18 mouse cellular contexts compared by ENCODE assay signal in genomic region chr17:65929319-65929978, GRCm38 (mm10). TPM values are rescaled to one million over a fixed set of nuclear protein-coding genes. Genes with fewer than 3 reads are reported as not detected.
A peak's percentile ranks its signal among the peaks of the same experiment; 100 is the strongest.
DNase-seq lines count a peak whose midpoint lies in the region; ATAC-seq and TF ChIP-seq lines count a peak whose summit lies in the region.
"Had no signal": no experiment of that assay in that cellular context is flagged by ENCODE, and none has a peak within 500 bp of the region (broad histone marks: within the 10 kb centered on the region; RNA-seq: fewer than 3 reads in every experiment).

No protein-coding gene starts in this region.

- H3K27ac ChIP-seq in limb, embryonic 15.5 days = peak overlapping the region; percentile 18; the same call in 1 of the 2 replicates
- H3K27ac ChIP-seq in limb, embryonic 10.5 days = no peak overlapping the region
- H3K27ac ChIP-seq in lung, embryonic 16.5 days (ENCODE audit: low read length) = no peak overlapping the region
- H3K27ac ChIP-seq in stomach, postnatal 0 days (replicated peaks) = peak overlapping the region; percentile 74
- H3K27ac ChIP-seq: gastrocnemius, adult 2 months; hindbrain, embryonic 14.5 days; neural tube, embryonic 15.5 days had no signal

- 80% methylated on average over 22 of the region's 22 CpGs for WGBS in limb, embryonic 15.5 days
- 89% methylated on average over 22 of the region's 22 CpGs for WGBS in limb, embryonic 10.5 days
- 71% methylated on average over 22 of the region's 22 CpGs for WGBS in lung, embryonic 16.5 days
- 58% methylated on average over 22 of the region's 22 CpGs for WGBS in stomach, postnatal 0 days

- TF ChIP-seq CTCF in stomach, postnatal 0 days (IDR thresholded peaks at IDR 0.05; ENCODE audit: low read depth) = 0 out of 2 replicates have a peak, but pooled peaks have one; percentile 12

- no peak for DNase-seq in limb, embryonic 10.5 days (ENCODE audit: low spot score)
- peak; percentile 56 for DNase-seq in stomach, postnatal 0 days (ENCODE audit: low spot score)
- no peak for DNase-seq in right cerebral cortex, postnatal 14 days
- DNase-seq in kidney, postnatal 14 days = no peak
- DNase-seq: adrenal gland, adult 8-10 months; B cell, adult 2 months; cerebellum, adult 9-10 months; gastrocnemius, adult 2 months; heart, adult 18-20 months; kidney, adult 9 months; lung, embryonic 14.5 days had no signal

- no peaks in the 10 kb centered on the region for H3K27me3 ChIP-seq in limb, embryonic 15.5 days
- no peaks in the 10 kb centered on the region for H3K27me3 ChIP-seq in limb, embryonic 10.5 days (ENCODE audit: low read depth, poor library complexity, severe bottlenecking)
- no peaks in the 10 kb centered on the region for H3K27me3 ChIP-seq in lung, embryonic 16.5 days (ENCODE audit: control insufficient read depth, insufficient read depth, low read depth, low read length)
- H3K27me3 ChIP-seq in stomach, postnatal 0 days (ENCODE audit: control insufficient read depth, insufficient read depth, low read length) = no peaks in the 10 kb centered on the region
- H3K27me3 ChIP-seq: neural tube, embryonic 15.5 days had no signal

- H3K4me3 ChIP-seq in limb, embryonic 15.5 days = no peak overlapping the region
- no peak overlapping the region for H3K4me3 ChIP-seq in limb, embryonic 10.5 days
- no peak overlapping the region for H3K4me3 ChIP-seq in lung, embryonic 16.5 days (ENCODE audit: low read length)
- H3K4me3 ChIP-seq in stomach, postnatal 0 days (ENCODE audit: low read depth, low read length) = no peak overlapping the region
- H3K4me3 ChIP-seq: gastrocnemius, adult 2 months; neural tube, embryonic 15.5 days had no signal

- ATAC-seq in limb, embryonic 15.5 days (ENCODE audit: insufficient number of reproducible peaks, low FRiP score, low TSS enrichment, low read depth) = 0 out of 2 replicates have a peak, but pooled peaks have one; percentile 48
- ATAC-seq in activated CD4-positive, CD25-positive, alpha-beta regulatory T cell, adult 4 months = peak; percentile 90
- peak; percentile 37; the same call in 1 of the 2 replicates for ATAC-seq in lung, embryonic 16.5 days (ENCODE audit: low read depth)
- peak; percentile 54; the same call in 1 of the 2 replicates for ATAC-seq in stomach, postnatal 0 days (ENCODE audit: low FRiP score, low TSS enrichment)
- ATAC-seq: forebrain, embryonic 16.5 days had no signal

- TF ChIP-seq EP300 in stomach, postnatal 0 days (optimal IDR thresholded peaks at IDR 0.05) = peak; percentile 37

- peaks cover 12% of the 10 kb centered on the region for H3K4me1 ChIP-seq in limb, embryonic 15.5 days
- no peaks in the 10 kb centered on the region for H3K4me1 ChIP-seq in limb, embryonic 10.5 days
- peaks cover 17% of the 10 kb centered on the region for H3K4me1 ChIP-seq in lung, embryonic 16.5 days (replicated peaks; ENCODE audit: control insufficient read depth, insufficient read depth, low read length)
- peaks cover 6% of the 10 kb centered on the region; the same call in 1 of the 2 replicates for H3K4me1 ChIP-seq in stomach, postnatal 0 days (replicated peaks; ENCODE audit: control insufficient read depth, insufficient read depth)
- H3K4me1 ChIP-seq: neural tube, embryonic 15.5 days had no signal

- H3K9ac ChIP-seq in limb, embryonic 15.5 days = no peak overlapping the region
- no peak overlapping the region for H3K9ac ChIP-seq in lung, embryonic 16.5 days (ENCODE audit: low read length)
- no peak overlapping the region for H3K9ac ChIP-seq in stomach, postnatal 0 days (ENCODE audit: low read length)
- H3K9ac ChIP-seq: hindbrain, embryonic 14.5 days; lung, embryonic 14.5 days; neural tube, embryonic 15.5 days had no signal

- no peaks in the 10 kb centered on the region for H3K9me3 ChIP-seq in limb, embryonic 15.5 days
- no peaks in the 10 kb centered on the region for H3K9me3 ChIP-seq in limb, embryonic 10.5 days (replicated peaks)
- H3K9me3 ChIP-seq in lung, embryonic 16.5 days (ENCODE audit: control insufficient read depth, low read length) = no peaks in the 10 kb centered on the region
- no peaks in the 10 kb centered on the region for H3K9me3 ChIP-seq in stomach, postnatal 0 days (ENCODE audit: control insufficient read depth, low read length)
- H3K9me3 ChIP-seq: neural tube, embryonic 15.5 days had no signal

- H3K4me2 ChIP-seq in limb, embryonic 15.5 days = no peak overlapping the region
- no peak overlapping the region for H3K4me2 ChIP-seq in lung, embryonic 16.5 days (ENCODE audit: low read depth, low read length)
- no peak overlapping the region for H3K4me2 ChIP-seq in stomach, postnatal 0 days (replicated peaks; ENCODE audit: low read depth)
- H3K4me2 ChIP-seq: hindbrain, embryonic 14.5 days; lung, embryonic 14.5 days; midbrain, embryonic 11.5 days; neural tube, embryonic 15.5 days had no signal

- peaks cover 59% of the 10 kb centered on the region for H3K36me3 ChIP-seq in limb, embryonic 15.5 days
- peaks cover 80% of the 10 kb centered on the region for H3K36me3 ChIP-seq in limb, embryonic 10.5 days
- peaks cover 21% of the 10 kb centered on the region for H3K36me3 ChIP-seq in lung, embryonic 16.5 days (ENCODE audit: control insufficient read depth, insufficient read depth, low read length)
- peaks cover 8% of the 10 kb centered on the region; the same call in 1 of the 2 replicates for H3K36me3 ChIP-seq in stomach, postnatal 0 days (ENCODE audit: control insufficient read depth, insufficient read depth, low read length)

RNA-seq across cellular contexts. Expression of gene Twsg1, which starts 21.6 kb away (rescaled TPM):
- polyA plus RNA-seq in limb, embryonic 15.5 days (2015; fragmentation: Nextera tagmentation; extraction: Ambion mirVana) = 136 and 150 TPM in 2 replicates
- 83.6 and 109 TPM in 2 replicates for polyA plus RNA-seq in limb, embryonic 10.5 days (2016; fragmentation: Nextera tagmentation; extraction: Ambion mirVana)
- 10 to 100 TPM; 19.9 to 22.2 TPM for polyA plus RNA-seq in activated CD4-positive, CD25-positive, alpha-beta regulatory T cell, adult 4 months (2017; shearing (Covaris generic))
- polyA plus RNA-seq in lung, embryonic 16.5 days (2015; fragmentation: Nextera tagmentation; extraction: Ambion mirVana) = 126 and 129 TPM in 2 replicates
- 63.5 and 66.8 TPM in 2 replicates for polyA plus RNA-seq in stomach, postnatal 0 days (2015; fragmentation: Nextera tagmentation; extraction: Ambion mirVana)

RNA-seq across cellular contexts. Expression of gene Ralbp1, which starts 43.9 kb away (rescaled TPM):
- polyA plus RNA-seq in limb, embryonic 15.5 days (2015; fragmentation: Nextera tagmentation; extraction: Ambion mirVana) = 179 and 182 TPM in 2 replicates
- polyA plus RNA-seq in limb, embryonic 10.5 days (2016; fragmentation: Nextera tagmentation; extraction: Ambion mirVana) = 53.4 and 64.7 TPM in 2 replicates
- 10 to 100 TPM; 39.1 to 51.8 TPM for polyA plus RNA-seq in activated CD4-positive, CD25-positive, alpha-beta regulatory T cell, adult 4 months (2017; shearing (Covaris generic))
- polyA plus RNA-seq in lung, embryonic 16.5 days (2015; fragmentation: Nextera tagmentation; extraction: Ambion mirVana) = 95.4 and 101 TPM in 2 replicates
- polyA plus RNA-seq in stomach, postnatal 0 days (2015; fragmentation: Nextera tagmentation; extraction: Ambion mirVana) = 114 and 117 TPM in 2 replicates

Comparison
In these comparisons a context has a peak if more than half of its experiments do, and no peak if none do; other contexts are left out.
1. H3K27ac ChIP-seq: peak in limb, embryonic 15.5 days (single experiment) and stomach, postnatal 0 days (single experiment); none in limb, embryonic 10.5 days (single experiment) and lung, embryonic 16.5 days (single experiment).
2. ATAC-seq: peak in every context shown above with its lines; median percentile 90 in activated CD4-positive, CD25-positive, alpha-beta regulatory T cell, adult 4 months; 54 in stomach, postnatal 0 days; 48 in limb, embryonic 15.5 days; 37 in lung, embryonic 16.5 days.